In the genomic region with DNA sequence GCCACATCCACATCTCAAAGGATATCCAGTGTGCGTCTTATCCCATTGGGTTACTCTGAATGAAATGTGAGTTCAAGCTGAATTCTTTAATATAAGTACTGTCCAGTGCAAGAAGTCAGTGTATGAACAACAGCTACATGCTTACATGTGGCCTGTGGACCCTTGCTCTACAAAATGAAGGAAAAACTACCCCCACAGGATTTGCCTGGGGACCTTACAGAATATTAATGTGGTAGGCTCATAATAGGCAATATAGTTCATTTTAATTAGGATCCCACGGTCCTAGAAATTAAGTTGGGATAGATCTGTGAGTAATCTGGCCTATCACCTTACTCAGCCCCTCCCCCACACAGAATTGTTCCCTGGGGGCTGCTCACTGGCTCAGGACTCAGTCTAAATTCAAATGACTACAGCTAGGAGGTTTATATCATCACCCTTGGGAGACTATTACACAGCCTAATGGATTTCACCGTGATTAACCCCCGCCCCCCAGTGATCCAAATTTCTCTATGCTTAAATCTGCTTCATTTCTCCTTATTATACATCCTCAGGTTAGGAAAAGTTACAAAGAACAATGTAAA, we compare ENCODE assay signal across 29 mouse cellular contexts.
DNase-seq lines count a peak whose midpoint lies in the region; ATAC-seq lines count a peak whose summit lies in the region.
"Had no signal": no experiment of that assay in that cellular context is flagged by ENCODE, and none has a peak within 500 bp of the region (broad histone marks: within the 10 kb centered on the region; RNA-seq: fewer than 3 reads in every experiment).

No protein-coding gene starts in this region.

- peak; percentile 49 for DNase-seq in heart, adult 11 months
- no peak for DNase-seq in heart, embryonic 10.5 days (ENCODE audit: low spot score)
- DNase-seq in midbrain, embryonic 14.5 days, result peak; percentile 42
- no peak for DNase-seq in hindbrain, embryonic 14.5 days (ENCODE audit: low spot score)
- no peak for DNase-seq in left cerebral cortex, adult 11 months (ENCODE audit: low spot score)
- DNase-seq: adrenal gland, postnatal 10 days; cerebellum, adult 11-12 months; cerebellum, adult 9-11 months; embryo, embryonic 11 days; gastrocnemius, postnatal 10 days; heart, postnatal 36 days; kidney, adult 18-20 months; kidney, postnatal 25 days; liver, embryonic 13.5 days; lung, adult 18-20 months; lung, postnatal 4 days had no signal

- no peak overlapping the region for H3K9ac ChIP-seq in midbrain, embryonic 14.5 days (replicated peaks; ENCODE audit: low read length)
- H3K9ac ChIP-seq in midbrain, embryonic 13.5 days (replicated peaks), result no peak overlapping the region
- no peak overlapping the region for H3K9ac ChIP-seq in hindbrain, embryonic 14.5 days
- no peak overlapping the region for H3K9ac ChIP-seq in neural tube, embryonic 14.5 days (replicated peaks; ENCODE audit: low read depth, low read length)
- H3K9ac ChIP-seq: embryonic facial prominence, embryonic 13.5 days; forebrain, embryonic 12.5 days; kidney, embryonic 15.5 days; limb, embryonic 15.5 days; liver, embryonic 13.5 days had no signal

- 85% methylated on average over 4 of the region's 4 CpGs for WGBS in heart, embryonic 10.5 days
- WGBS in midbrain, embryonic 14.5 days, result 53% methylated on average over 4 of the region's 4 CpGs
- WGBS in midbrain, embryonic 13.5 days, result 68% methylated on average over 4 of the region's 4 CpGs
- 49% methylated on average over 4 of the region's 4 CpGs for WGBS in hindbrain, embryonic 14.5 days
- 46% methylated on average over 4 of the region's 4 CpGs for WGBS in neural tube, embryonic 14.5 days

- H3K9me3 ChIP-seq in heart, embryonic 10.5 days, result no peaks in the 10 kb centered on the region
- no peaks in the 10 kb centered on the region for H3K9me3 ChIP-seq in midbrain, embryonic 14.5 days (ENCODE audit: control insufficient read depth, low read length)
- no peaks in the 10 kb centered on the region for H3K9me3 ChIP-seq in midbrain, embryonic 13.5 days
- H3K9me3 ChIP-seq in hindbrain, embryonic 14.5 days (ENCODE audit: control insufficient read depth, low read length), result no peaks in the 10 kb centered on the region
- no peaks in the 10 kb centered on the region for H3K9me3 ChIP-seq in neural tube, embryonic 14.5 days (ENCODE audit: control insufficient read depth, low read length)
- H3K9me3 ChIP-seq: embryonic facial prominence, embryonic 13.5 days; forebrain, embryonic 12.5 days; kidney, embryonic 15.5 days; limb, embryonic 15.5 days; liver, embryonic 13.5 days; megakaryocyte, embryonic 14.5 days had no signal

- H3K4me3 ChIP-seq in heart, embryonic 10.5 days, result no peak overlapping the region
- H3K4me3 ChIP-seq in midbrain, embryonic 14.5 days (replicated peaks; ENCODE audit: low read depth, low read length), result no peak overlapping the region
- no peak overlapping the region for H3K4me3 ChIP-seq in midbrain, embryonic 13.5 days (replicated peaks)
- H3K4me3 ChIP-seq in hindbrain, embryonic 14.5 days (replicated peaks; ENCODE audit: low read length), result no peak overlapping the region
- no peak overlapping the region for H3K4me3 ChIP-seq in neural tube, embryonic 14.5 days (ENCODE audit: low read depth, low read length)
- H3K4me3 ChIP-seq: embryonic facial prominence, embryonic 13.5 days; erythroblast, embryonic 14.5 days; forebrain, embryonic 12.5 days; kidney, embryonic 15.5 days; limb, embryonic 15.5 days; liver, embryonic 13.5 days; megakaryocyte, embryonic 14.5 days; myocyte had no signal

- no peak overlapping the region for H3K4me2 ChIP-seq in midbrain, embryonic 14.5 days (ENCODE audit: low read length)
- H3K4me2 ChIP-seq in midbrain, embryonic 13.5 days (replicated peaks), result no peak overlapping the region
- no peak overlapping the region for H3K4me2 ChIP-seq in hindbrain, embryonic 14.5 days (replicated peaks)
- no peak overlapping the region for H3K4me2 ChIP-seq in neural tube, embryonic 14.5 days (ENCODE audit: low read depth, low read length)
- H3K4me2 ChIP-seq: embryonic facial prominence, embryonic 13.5 days; forebrain, embryonic 12.5 days; heart, embryonic 11.5 days; kidney, embryonic 15.5 days; limb, embryonic 15.5 days; liver, embryonic 13.5 days had no signal

- no peak overlapping the region for H3K27ac ChIP-seq in heart, embryonic 10.5 days
- H3K27ac ChIP-seq in midbrain, embryonic 14.5 days (replicated peaks; ENCODE audit: low read depth, low read length), result no peak overlapping the region
- no peak overlapping the region for H3K27ac ChIP-seq in midbrain, embryonic 13.5 days
- H3K27ac ChIP-seq in hindbrain, embryonic 14.5 days, result 0 out of 2 replicates have a peak overlapping the region, but pooled peaks have one; percentile 32
- no peak overlapping the region for H3K27ac ChIP-seq in neural tube, embryonic 14.5 days (ENCODE audit: low read depth, low read length)
- H3K27ac ChIP-seq: embryonic facial prominence, embryonic 13.5 days; forebrain, embryonic 12.5 days; kidney, embryonic 15.5 days; limb, embryonic 15.5 days; liver, embryonic 13.5 days had no signal

- no peaks in the 10 kb centered on the region; the same call in 1 of the 2 replicates for H3K27me3 ChIP-seq in heart, embryonic 10.5 days (ENCODE audit: insufficient read depth, poor library complexity, severe bottlenecking)
- no peaks in the 10 kb centered on the region for H3K27me3 ChIP-seq in midbrain, embryonic 14.5 days (ENCODE audit: control insufficient read depth, insufficient read depth, low read length)
- no peaks in the 10 kb centered on the region for H3K27me3 ChIP-seq in midbrain, embryonic 13.5 days
- H3K27me3 ChIP-seq in hindbrain, embryonic 14.5 days (ENCODE audit: control insufficient read depth, insufficient read depth, low read length), result no peaks in the 10 kb centered on the region
- H3K27me3 ChIP-seq in neural tube, embryonic 14.5 days (ENCODE audit: control insufficient read depth, insufficient read depth, low read length), result no peaks in the 10 kb centered on the region
- H3K27me3 ChIP-seq: embryonic facial prominence, embryonic 13.5 days; forebrain, embryonic 12.5 days; kidney, embryonic 15.5 days; limb, embryonic 15.5 days; liver, embryonic 13.5 days; Patski had no signal

- ATAC-seq in midbrain, embryonic 14.5 days (ENCODE audit: low FRiP score, low TSS enrichment), result no peak
- no peak for ATAC-seq in midbrain, embryonic 13.5 days
- ATAC-seq in hindbrain, embryonic 14.5 days (ENCODE audit: low FRiP score), result peak; percentile 63; the same call in 1 of the 2 replicates
- ATAC-seq in neural tube, embryonic 14.5 days (ENCODE audit: low read depth), result peak; percentile 71; the same call in 1 of the 2 replicates
- ATAC-seq: lung, postnatal 0 days; midbrain, embryonic 16.5 days; Patski had no signal

- no peaks in the 10 kb centered on the region for H3K36me3 ChIP-seq in heart, embryonic 10.5 days
- H3K36me3 ChIP-seq in midbrain, embryonic 14.5 days (ENCODE audit: control insufficient read depth, insufficient read depth, low read length), result no peaks in the 10 kb centered on the region
- no peaks in the 10 kb centered on the region for H3K36me3 ChIP-seq in midbrain, embryonic 13.5 days
- no peaks in the 10 kb centered on the region for H3K36me3 ChIP-seq in hindbrain, embryonic 14.5 days (replicated peaks; ENCODE audit: control insufficient read depth, insufficient read depth)
- no peaks in the 10 kb centered on the region for H3K36me3 ChIP-seq in neural tube, embryonic 14.5 days (ENCODE audit: control insufficient read depth, insufficient read depth, low read length)
- H3K36me3 ChIP-seq: embryonic facial prominence, embryonic 13.5 days; forebrain, embryonic 12.5 days; kidney, embryonic 15.5 days; limb, embryonic 15.5 days; liver, embryonic 13.5 days had no signal

- no peaks in the 10 kb centered on the region for H3K4me1 ChIP-seq in heart, embryonic 10.5 days
- 0 out of 2 replicates have a peak, but pooled peaks cover 6% of the 10 kb centered on the region for H3K4me1 ChIP-seq in midbrain, embryonic 14.5 days (ENCODE audit: control insufficient read depth, insufficient read depth, low read length)
- H3K4me1 ChIP-seq in midbrain, embryonic 13.5 days (replicated peaks), result peaks cover 9% of the 10 kb centered on the region; the same call in 1 of the 2 replicates
- peaks cover 7% of the 10 kb centered on the region for H3K4me1 ChIP-seq in hindbrain, embryonic 14.5 days (replicated peaks; ENCODE audit: control insufficient read depth, insufficient read depth, low read length)
- peaks cover 14% of the 10 kb centered on the region for H3K4me1 ChIP-seq in neural tube, embryonic 14.5 days (ENCODE audit: control insufficient read depth, insufficient read depth, low read length)
- H3K4me1 ChIP-seq: embryonic facial prominence, embryonic 13.5 days; forebrain, embryonic 12.5 days; kidney, embryonic 15.5 days; liver, embryonic 13.5 days had no signal

Comparison
In these comparisons a context has a peak if more than half of its experiments do, and no peak if none do; other contexts are left out.
1. DNase-seq: peak in heart, adult 11 months (single experiment) and midbrain, embryonic 14.5 days (single experiment); none in heart, embryonic 10.5 days (single experiment), hindbrain, embryonic 14.5 days (single experiment) and left cerebral cortex, adult 11 months (single experiment).
2. ATAC-seq: peak in hindbrain, embryonic 14.5 days (single experiment) and neural tube, embryonic 14.5 days (single experiment); none in midbrain, embryonic 14.5 days (single experiment) and midbrain, embryonic 13.5 days (single experiment).